In genomic region chr1:82253789-82254445, GRCm38 (mm10) we compare ENCODE assay signal across 24 mouse cellular contexts. TPM values are rescaled to one million over a fixed set of nuclear protein-coding genes. Genes with fewer than 3 reads are reported as not detected.
DNase-seq lines count a peak whose midpoint lies in the region; ATAC-seq and TF ChIP-seq lines count a peak whose summit lies in the region.
"Had no signal": no experiment of that assay in that cellular context is flagged by ENCODE, and none has a peak within 500 bp of the region (broad histone marks: within the 10 kb centered on the region; RNA-seq: fewer than 3 reads in every experiment).

No protein-coding gene starts in this region.

- no peaks in the 10 kb centered on the region for H3K27me3 ChIP-seq in heart, postnatal 0 days (ENCODE audit: control insufficient read depth, insufficient read depth, low read length)
- no peaks in the 10 kb centered on the region for H3K27me3 ChIP-seq in limb, embryonic 15.5 days
- no peaks in the 10 kb centered on the region for H3K27me3 ChIP-seq in limb, embryonic 10.5 days (ENCODE audit: low read depth, poor library complexity, severe bottlenecking)
- no peaks in the 10 kb centered on the region for H3K27me3 ChIP-seq in embryonic facial prominence, embryonic 14.5 days (replicated peaks; ENCODE audit: control insufficient read depth, insufficient read depth, low read length)
- H3K27me3 ChIP-seq: limb, embryonic 13.5 days; neural tube, embryonic 12.5 days; Patski had no signal

- no peak overlapping the region for H3K4me2 ChIP-seq in heart, postnatal 0 days (ENCODE audit: low read depth, low read length)
- H3K4me2 ChIP-seq in limb, embryonic 15.5 days: no peak overlapping the region
- no peak overlapping the region for H3K4me2 ChIP-seq in embryonic facial prominence, embryonic 14.5 days (ENCODE audit: low read depth, low read length)
- H3K4me2 ChIP-seq: limb, embryonic 13.5 days; neural tube, embryonic 12.5 days had no signal

- no peak for TF ChIP-seq EP300 in heart, postnatal 0 days (IDR thresholded peaks at IDR 0.05; ENCODE audit: low read depth)

- no peak for DNase-seq in heart, postnatal 0 days (ENCODE audit: low spot score)
- no peak for DNase-seq in heart, adult 18-20 months
- no peak for DNase-seq in limb, embryonic 10.5 days (ENCODE audit: low spot score)
- DNase-seq in R1 (ENCODE audit: low read depth, low spot score): peak; percentile 37
- DNase-seq in embryonic facial prominence, embryonic 14.5 days (ENCODE audit: low spot score): peak; percentile 69
- no peak for DNase-seq in spleen, postnatal 36 days (ENCODE audit: low spot score in 2 of 2)
- DNase-seq in right cerebral cortex, postnatal 10 days (ENCODE audit: low spot score in 2 of 2): no peak
- DNase-seq: cerebellum, postnatal 14 days; embryo, embryonic 11 days; gastrocnemius, postnatal 10 days; heart, postnatal 14 days; kidney, postnatal 14 days; layer of hippocampus, adult 9-11 months; spleen, adult 18-20 months; thymus, postnatal 14 days had no signal

- no peaks in the 10 kb centered on the region for H3K9me3 ChIP-seq in heart, postnatal 0 days (replicated peaks; ENCODE audit: control insufficient read depth, low read length)
- H3K9me3 ChIP-seq in limb, embryonic 15.5 days: no peaks in the 10 kb centered on the region
- no peaks in the 10 kb centered on the region for H3K9me3 ChIP-seq in limb, embryonic 10.5 days (replicated peaks)
- no peaks in the 10 kb centered on the region for H3K9me3 ChIP-seq in embryonic facial prominence, embryonic 14.5 days (ENCODE audit: control insufficient read depth, low read length)
- H3K9me3 ChIP-seq: limb, embryonic 13.5 days; neural tube, embryonic 12.5 days had no signal

- no peaks in the 10 kb centered on the region; the same call in 1 of the 2 replicates for H3K36me3 ChIP-seq in heart, postnatal 0 days (replicated peaks; ENCODE audit: control insufficient read depth, insufficient read depth, low read length)
- H3K36me3 ChIP-seq in limb, embryonic 15.5 days: 0 out of 2 replicates have a peak, but pooled peaks cover 7% of the 10 kb centered on the region
- peaks cover 12% of the 10 kb centered on the region for H3K36me3 ChIP-seq in limb, embryonic 10.5 days
- H3K36me3 ChIP-seq in embryonic facial prominence, embryonic 14.5 days (ENCODE audit: control insufficient read depth, insufficient read depth, low read length): 0 out of 2 replicates have a peak, but pooled peaks cover 6% of the 10 kb centered on the region
- H3K36me3 ChIP-seq: neural tube, embryonic 12.5 days had no signal

- H3K27ac ChIP-seq in heart, postnatal 0 days (ENCODE audit: low read depth): peak overlapping the region; percentile 46
- H3K27ac ChIP-seq in limb, embryonic 15.5 days: no peak overlapping the region
- no peak overlapping the region for H3K27ac ChIP-seq in limb, embryonic 10.5 days
- H3K27ac ChIP-seq in embryonic facial prominence, embryonic 14.5 days (replicated peaks; ENCODE audit: low read depth, low read length): peak overlapping the region; percentile 45; the same call in 1 of the 2 replicates
- H3K27ac ChIP-seq: limb, embryonic 13.5 days; neural tube, embryonic 12.5 days had no signal

- H3K4me1 ChIP-seq in heart, postnatal 0 days (ENCODE audit: control insufficient read depth, insufficient read depth): peaks cover 29% of the 10 kb centered on the region
- H3K4me1 ChIP-seq in limb, embryonic 15.5 days: peaks cover 8% of the 10 kb centered on the region
- H3K4me1 ChIP-seq in limb, embryonic 10.5 days: peaks cover 23% of the 10 kb centered on the region
- peaks cover 20% of the 10 kb centered on the region for H3K4me1 ChIP-seq in embryonic facial prominence, embryonic 14.5 days (ENCODE audit: control insufficient read depth, insufficient read depth, low read length)
- H3K4me1 ChIP-seq: neural tube, embryonic 12.5 days had no signal

- peak; percentile 47; the same call in 1 of the 2 replicates for ATAC-seq in heart, postnatal 0 days (ENCODE audit: insufficient read depth, low read depth)
- ATAC-seq in limb, embryonic 15.5 days (ENCODE audit: insufficient number of reproducible peaks, low FRiP score, low TSS enrichment, low read depth): peak; percentile 32
- ATAC-seq in embryonic facial prominence, embryonic 14.5 days (ENCODE audit: low read depth): peak; percentile 63; the same call in 1 of the 2 replicates
- ATAC-seq: Patski had no signal

- no peak overlapping the region for H3K9ac ChIP-seq in heart, postnatal 0 days (replicated peaks; ENCODE audit: low read depth, low read length)
- H3K9ac ChIP-seq in limb, embryonic 15.5 days: no peak overlapping the region
- H3K9ac ChIP-seq in embryonic facial prominence, embryonic 14.5 days (ENCODE audit: low read depth, low read length): no peak overlapping the region
- H3K9ac ChIP-seq: limb, embryonic 13.5 days; neural tube, embryonic 12.5 days had no signal

- H3K4me3 ChIP-seq in heart, postnatal 0 days (ENCODE audit: low read depth, low read length): no peak overlapping the region
- no peak overlapping the region for H3K4me3 ChIP-seq in limb, embryonic 15.5 days
- H3K4me3 ChIP-seq in limb, embryonic 10.5 days: no peak overlapping the region
- no peak overlapping the region for H3K4me3 ChIP-seq in embryonic facial prominence, embryonic 14.5 days (ENCODE audit: low read depth, low read length)
- H3K4me3 ChIP-seq: erythroblast, embryonic 14.5 days; limb, embryonic 13.5 days; neural tube, embryonic 12.5 days had no signal

- no peak for TF ChIP-seq CTCF in heart, postnatal 0 days (IDR thresholded peaks at IDR 0.05; ENCODE audit: low read depth)

- WGBS in heart, postnatal 0 days: 60% methylated on average over 9 of the region's 9 CpGs
- WGBS in limb, embryonic 15.5 days: 59% methylated on average over 9 of the region's 9 CpGs
- WGBS in limb, embryonic 10.5 days: 84% methylated on average over 9 of the region's 9 CpGs
- WGBS in embryonic facial prominence, embryonic 14.5 days: 59% methylated on average over 9 of the region's 9 CpGs

RNA-seq across cellular contexts. Expression of gene Gm9747, which starts 21.0 kb away (rescaled TPM):
- not detected in 2 replicates for total RNA-seq in heart, postnatal 0 days (2014; rRNA removed; ENCODE audit: low replicate concordance)
- polyA plus RNA-seq in heart, postnatal 0 days (2015; fragmentation: Nextera tagmentation; extraction: Ambion mirVana): 15.6 and 17.1 TPM in 2 replicates
- not detected for total RNA-seq in heart, adult 18-20 months (2021)
- polyA plus RNA-seq in limb, embryonic 15.5 days (2015; fragmentation: Nextera tagmentation; extraction: Ambion mirVana): 39.8 and 43.6 TPM in 2 replicates
- 15.4 and 24.6 TPM in 2 replicates for polyA plus RNA-seq in limb, embryonic 10.5 days (2016; fragmentation: Nextera tagmentation; extraction: Ambion mirVana)
- polyA plus RNA-seq in embryonic facial prominence, embryonic 14.5 days (2014; fragmentation: Nextera tagmentation; extraction: Ambion mirVana): 53.6 and 55.0 TPM in 2 replicates
- total RNA-seq: adrenal gland, postnatal 4 days; gastrocnemius, postnatal 10 days; heart, adult 8-10 months; heart, postnatal 14 days; left cerebral cortex, adult 8-10 months; monocyte, adult 5-6 weeks had no signal
- polyA plus RNA-seq: erythroblast, embryonic 14.5 days had no signal

RNA-seq across cellular contexts. Expression of gene Irs1, which starts 37.3 kb away (rescaled TPM):
- total RNA-seq in heart, postnatal 0 days (2014; rRNA removed; ENCODE audit: low replicate concordance): 40.0 and 66.6 TPM in 2 replicates
- 4.4 and 4.7 TPM in 2 replicates for polyA plus RNA-seq in heart, postnatal 0 days (2015; fragmentation: Nextera tagmentation; extraction: Ambion mirVana)
- total RNA-seq in heart, adult 18-20 months (2021): 10 to 100 TPM; 29.1 to 43.5 TPM
- polyA plus RNA-seq in limb, embryonic 15.5 days (2015; fragmentation: Nextera tagmentation; extraction: Ambion mirVana): 13.4 and 13.5 TPM in 2 replicates
- polyA plus RNA-seq in limb, embryonic 10.5 days (2016; fragmentation: Nextera tagmentation; extraction: Ambion mirVana): 5.9 and 8.4 TPM in 2 replicates
- polyA plus RNA-seq in embryonic facial prominence, embryonic 14.5 days (2014; fragmentation: Nextera tagmentation; extraction: Ambion mirVana): 14.8 and 16.1 TPM in 2 replicates
- total RNA-seq: monocyte, adult 5-6 weeks had no signal

Comparison
In these comparisons a context has a peak if more than half of its experiments do, and no peak if none do; other contexts are left out.
1. DNase-seq: peak in R1 (single experiment) and embryonic facial prominence, embryonic 14.5 days (single experiment); none in heart, postnatal 0 days (single experiment), heart, adult 18-20 months (0 of 2), limb, embryonic 10.5 days (single experiment), spleen, postnatal 36 days (0 of 2) and right cerebral cortex, postnatal 10 days (0 of 2).
2. H3K27ac ChIP-seq: peak in heart, postnatal 0 days (single experiment) and embryonic facial prominence, embryonic 14.5 days (single experiment); none in limb, embryonic 15.5 days (single experiment) and limb, embryonic 10.5 days (single experiment).
3. Peak in every context shown above with its lines, with median percentiles within 50 percentile points of each other: ATAC-seq.